Mouse (Mus musculus) small intestine, adult 2 months (tissue): ENCODE data around the gene Map4k1. TPM values are rescaled to one million over a fixed set of nuclear protein-coding genes. Genes with fewer than 3 reads are reported as not detected.

ENCODE experiments used
- H3K27ac ChIP-seq: fragments of 200-500 bp; 2 replicates; pipeline ENCODE4 v1.5.1; 2012; ENCODE audit warnings: low read depth, low read length, control low read depth, inconsistent platforms; ENCODE audit not compliant: insufficient read depth
- H3K27me3 ChIP-seq: fragments of 200-500 bp; 2 replicates; pipeline ENCODE4 v1.6.1; 2012; ENCODE audit warnings: mild to moderate bottlenecking, moderate library complexity, low read length, inconsistent platforms; ENCODE audit not compliant: control insufficient read depth, insufficient read depth
- H3K36me3 ChIP-seq: fragments of 200-500 bp; 2 replicates; pipeline ENCODE4 v1.6.1; 2012; ENCODE audit warnings: mild to moderate bottlenecking, low read length, control low read depth, inconsistent platforms; ENCODE audit not compliant: control insufficient read depth, insufficient read depth
- H3K4me1 ChIP-seq: fragments of 200-500 bp; 2 replicates; pipeline ENCODE4 v1.6.1; 2012; ENCODE audit warnings: low read length, inconsistent platforms, mixed read lengths; ENCODE audit not compliant: control insufficient read depth, insufficient read depth, insufficient read length
- H3K4me3 ChIP-seq: fragments of 200-500 bp; 2 replicates; pipeline ENCODE4 v1.5.1; 2012; ENCODE audit warnings: low read depth, mild to moderate bottlenecking, control low read depth, inconsistent platforms, low read length, moderate library complexity
- CTCF ChIP-seq: fragments of 200-500 bp; IDR thresholded peaks from 2 replicates; pipeline ENCODE4 v1.5.1; 2012; ENCODE audit warnings: low read depth, mild to moderate bottlenecking, control low read depth, inconsistent platforms, low read length, moderate library complexity, mixed read lengths; ENCODE audit not compliant: insufficient replicate concordance, insufficient read length; ENCODE audit errors: extremely low read depth
- POLR2A ChIP-seq: fragments of 200-500 bp; IDR thresholded peaks from 2 replicates; pipeline ENCODE4 v1.6.1; 2012; ENCODE audit warnings: low read depth, mild to moderate bottlenecking, control low read depth, inconsistent platforms, low read length, moderate library complexity
- WGBS: fragments of 180-500 bp; shearing (Covaris S2); methylation state at CpG from one replicate; pipeline ENCODE4 v1.1.7; 2018; 5-methylcytosine and 5-hydroxymethylcytosine counted together
- polyA plus RNA-seq: library from polyadenylated mRNA; depleted of rRNA; stranded (reverse); fragments of >200 nt; gene quantifications from 2 replicates; pipeline ENCODE4 v1.2.3, GENCODE M21; 2012

Map4k1 gene
- polyA plus RNA-seq, 1 experiment = 21.3 TPM

- WGBS = 77% methylated on average over 7 of the region's 7 CpGs
- TF ChIP-seq POLR2A = no peak
- TF ChIP-seq CTCF = no peak
- H3K36me3 ChIP-seq = no peaks in the 10 kb centered on the region
- H3K27ac ChIP-seq = no peak overlapping the region
- peaks cover 5% of the 10 kb centered on the region for H3K4me1 ChIP-seq
- H3K27me3 ChIP-seq = peaks cover 18% of the 10 kb centered on the region
- no peak overlapping the region for H3K4me3 ChIP-seq
Measured at GRCm38 (mm10) chr7:29016440-29016839, 34.6 kb downstream of the Map4k1 start.

DNA sequence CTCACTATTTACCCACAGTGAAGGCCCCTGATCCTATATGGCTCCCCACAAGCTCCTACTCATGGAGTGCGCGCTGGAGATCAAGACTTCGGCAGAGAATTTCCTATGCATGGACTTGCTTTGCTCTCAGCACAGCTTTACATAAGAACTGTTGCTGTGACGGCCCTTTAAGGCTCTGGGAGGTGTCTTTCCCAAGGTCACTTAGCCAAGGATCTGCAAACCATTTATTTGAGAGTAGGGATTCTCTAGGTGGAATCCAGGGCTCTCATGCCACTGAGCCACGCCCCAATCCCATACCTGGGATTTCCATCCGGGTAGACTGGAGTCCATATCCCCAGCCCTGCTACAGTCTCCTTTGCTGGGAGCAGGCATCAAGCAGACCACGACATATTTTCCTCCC lies 35.4 kb downstream of the Map4k1 start:
- 81% methylated on average over 7 of the region's 7 CpGs for WGBS
- H3K27me3 ChIP-seq = peaks cover 18% of the 10 kb centered on the region
- H3K4me1 ChIP-seq = peaks cover 5% of the 10 kb centered on the region
- TF ChIP-seq CTCF (no peak), POLR2A (no peak)
- no peak overlapping the region for H3K27ac ChIP-seq
- H3K4me3 ChIP-seq = no peak overlapping the region
- no peaks in the 10 kb centered on the region for H3K36me3 ChIP-seq

DNA sequence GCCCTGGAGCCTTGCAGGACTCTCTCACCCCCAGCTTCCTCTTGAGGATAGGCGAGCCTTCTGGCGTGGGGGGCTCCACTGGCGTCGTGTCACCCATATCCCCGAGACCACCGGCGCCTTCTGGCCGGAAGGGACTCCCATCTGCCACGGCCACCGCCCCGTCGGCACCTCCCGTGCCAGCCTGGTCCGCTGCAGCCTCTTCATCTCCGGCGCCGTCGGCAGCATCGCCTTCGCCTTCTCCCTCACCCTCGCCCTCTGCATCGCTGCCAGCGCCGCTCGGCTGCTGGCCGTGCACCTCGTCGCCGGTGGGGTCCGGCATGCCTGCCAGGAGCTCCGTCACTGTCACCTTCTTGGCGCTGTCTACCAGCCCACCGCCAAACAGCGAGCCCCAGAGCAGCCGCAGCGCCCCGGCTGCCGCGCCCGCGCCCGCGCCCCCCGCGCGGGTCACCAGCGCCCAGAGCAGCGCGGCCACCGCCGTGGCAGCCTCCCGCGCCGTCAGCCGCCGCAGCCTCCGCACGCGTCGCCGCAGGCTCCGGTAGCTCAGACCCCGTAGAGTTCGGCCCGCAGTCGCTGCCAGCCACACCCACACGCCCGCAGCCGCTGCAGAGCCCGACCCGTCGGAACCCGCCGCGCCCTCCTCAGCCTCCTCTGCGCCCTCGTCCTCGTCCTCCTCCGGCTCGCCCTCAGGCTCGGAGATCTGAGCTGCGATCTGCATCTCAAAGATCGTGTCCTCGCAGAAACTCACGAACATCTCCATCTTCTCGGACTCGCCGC lies 37.8 kb downstream of the Map4k1 start:
- no peak overlapping the region for H3K27ac ChIP-seq
- H3K36me3 ChIP-seq = no peaks in the 10 kb centered on the region
- 4% methylated on average over 88 of the region's 88 CpGs for WGBS
- peaks cover 18% of the 10 kb centered on the region for H3K27me3 ChIP-seq
- peak overlapping the region; percentile 44 for H3K4me3 ChIP-seq
- TF ChIP-seq CTCF = no peak
- no peak for TF ChIP-seq POLR2A
- peaks cover 5% of the 10 kb centered on the region for H3K4me1 ChIP-seq

- Histone ChIP-seq H3K27me3 (peaks cover 18% of the 10 kb centered on the region), H3K4me1 (peaks cover 5% of the 10 kb centered on the region), H3K27ac (no peak overlapping the region), H3K4me3 (no peak overlapping the region), H3K36me3 (no peaks in the 10 kb centered on the region)
- TF ChIP-seq CTCF (no peak), POLR2A (no peak)
- 88% methylated on average over 8 of the region's 8 CpGs for WGBS
Measured at GRCm38 (mm10) chr7:29022479-29022878, 40.6 kb downstream of the Map4k1 start.

DNA sequence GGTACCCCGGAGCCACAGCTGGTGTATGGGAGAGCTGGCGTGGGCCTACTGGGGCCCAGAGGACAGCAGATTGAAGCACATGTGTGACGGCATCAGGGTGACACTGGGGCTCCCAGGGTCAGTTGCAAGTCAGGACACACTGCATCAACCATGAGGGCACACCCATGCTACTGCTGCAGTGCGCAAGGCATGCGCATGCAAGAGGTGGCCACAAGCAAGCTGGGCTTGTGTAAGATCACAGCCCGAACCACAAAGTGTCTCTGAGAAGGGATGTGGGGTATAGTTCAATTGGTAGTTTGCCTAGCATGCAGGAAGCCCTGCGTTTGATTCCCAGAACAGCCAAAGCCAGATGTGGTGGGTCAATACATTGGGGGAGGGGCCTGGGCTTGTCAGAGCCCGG lies 41.7 kb downstream of the Map4k1 start:
- H3K4me1 ChIP-seq = peaks cover 5% of the 10 kb centered on the region
- TF ChIP-seq CTCF (no peak), POLR2A (no peak)
- H3K36me3 ChIP-seq = no peaks in the 10 kb centered on the region
- H3K27ac ChIP-seq = no peak overlapping the region
- peaks cover 16% of the 10 kb centered on the region for H3K27me3 ChIP-seq
- 83% methylated on average over 8 of the region's 8 CpGs for WGBS
- no peak overlapping the region for H3K4me3 ChIP-seq

- Histone ChIP-seq H3K27me3 (no peaks in the 10 kb centered on the region), H3K4me1 (no peaks in the 10 kb centered on the region), H3K27ac (no peak overlapping the region), H3K4me3 (no peak overlapping the region), H3K36me3 (no peaks in the 10 kb centered on the region)
- TF ChIP-seq POLR2A (no peak), CTCF (no peak)
- 62% methylated on average over 7 of the region's 7 CpGs for WGBS
Measured at GRCm38 (mm10) chr7:29025566-29025965, 43.7 kb downstream of the Map4k1 start.

- H3K4me3 ChIP-seq = no peak overlapping the region
- 77% methylated on average over 5 of the region's 5 CpGs for WGBS
- H3K36me3 ChIP-seq = no peaks in the 10 kb centered on the region
- no peaks in the 10 kb centered on the region for H3K27me3 ChIP-seq
- no peak overlapping the region for H3K27ac ChIP-seq
- TF ChIP-seq POLR2A (no peak), CTCF (no peak)
- no peaks in the 10 kb centered on the region for H3K4me1 ChIP-seq
Measured at GRCm38 (mm10) chr7:29026195-29026594, 44.3 kb downstream of the Map4k1 start.
